Mouse (Mus musculus): Measurements from ENCODE around the gene Myo15. TPM values are rescaled to one million over a fixed set of nuclear protein-coding genes. Genes with fewer than 3 reads are reported as not detected.
A peak's percentile ranks its signal among the peaks of the same experiment; 100 is the strongest.

Myo15 gene
- polyA plus RNA-seq, 1 experiment from 2014 or later = 0.18 TPM

DNA sequence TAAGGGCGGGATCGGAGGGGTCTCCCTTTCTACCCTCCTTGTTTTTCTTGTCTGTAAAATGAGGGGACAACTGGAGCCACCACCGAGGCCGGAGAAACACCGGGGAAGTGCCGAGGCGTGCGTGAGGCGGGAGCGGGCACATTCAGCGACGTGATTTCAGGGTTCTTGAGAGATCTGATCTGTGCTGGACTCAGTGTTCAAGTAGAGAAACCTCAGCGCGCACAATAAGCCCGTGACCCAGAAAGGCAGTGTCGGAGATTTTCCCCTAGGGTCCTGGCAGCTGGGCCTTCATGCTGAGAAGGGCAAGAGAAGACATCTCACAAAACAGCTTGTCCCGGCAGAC is 14.4 kb upstream of the Myo15 start:
- H3K4me1 ChIP-seq (replicated peaks) = peaks cover 10% of the 10 kb centered on the region
- peak overlapping the region; percentile 51 for H3K9ac ChIP-seq
- peaks cover 19% of the 10 kb centered on the region for H3K36me3 ChIP-seq
- H3K9me3 ChIP-seq = no peaks in the 10 kb centered on the region
- peak overlapping the region; percentile 13; the same call in 1 of the 2 replicates for H3K27ac ChIP-seq
- H3K4me3 ChIP-seq (replicated peaks) = peak overlapping the region; percentile 67
- ATAC-seq = peak; percentile 71
- H3K27me3 ChIP-seq (replicated peaks) = no peaks in the 10 kb centered on the region
- under 1% methylated on average over 17 of the region's 17 CpGs for WGBS
- H3K4me2 ChIP-seq (replicated peaks) = peak overlapping the region; percentile 74

GRCm38 (mm10) chr11:60457973-60458372 is 11.2 kb upstream of the Myo15 start:
- no peaks in the 10 kb centered on the region for H3K27me3 ChIP-seq (replicated peaks)
- H3K36me3 ChIP-seq = peaks cover 50% of the 10 kb centered on the region
- no peak for ATAC-seq
- no peak overlapping the region for H3K4me3 ChIP-seq (replicated peaks)
- peaks cover 10% of the 10 kb centered on the region for H3K4me1 ChIP-seq (replicated peaks)
- H3K27ac ChIP-seq = no peak overlapping the region
- no peaks in the 10 kb centered on the region for H3K9me3 ChIP-seq
- no peak overlapping the region for H3K9ac ChIP-seq
- H3K4me2 ChIP-seq (replicated peaks) = no peak overlapping the region
- 88% methylated on average over 1 of the region's 1 CpGs for WGBS

- Histone ChIP-seq H3K9me3 (no peaks in the 10 kb centered on the region), H3K9ac (no peak overlapping the region), H3K4me2 (replicated peaks) (no peak overlapping the region), H3K27ac (no peak overlapping the region), H3K4me1 (replicated peaks) (no peaks in the 10 kb centered on the region), H3K36me3 (peaks cover 69% of the 10 kb centered on the region), H3K4me3 (replicated peaks) (no peak overlapping the region), H3K27me3 (replicated peaks) (no peaks in the 10 kb centered on the region)
- peak; percentile 88 for ATAC-seq
- WGBS = 83% methylated on average over 2 of the region's 2 CpGs
Observed at GRCm38 (mm10) chr11:60465943-60466380, 3.2 kb upstream of the Myo15 start.

GRCm38 (mm10) chr11:60470743-60471142 is 1.6 kb downstream of the Myo15 start:
- Histone ChIP-seq H3K9me3 (no peaks in the 10 kb centered on the region), H3K4me3 (replicated peaks) (no peak overlapping the region), H3K27ac (no peak overlapping the region), H3K27me3 (replicated peaks) (no peaks in the 10 kb centered on the region), H3K4me2 (replicated peaks) (no peak overlapping the region), H3K4me1 (replicated peaks) (no peaks in the 10 kb centered on the region), H3K9ac (no peak overlapping the region), H3K36me3 (peaks cover 30% of the 10 kb centered on the region)
- 86% methylated on average over 9 of the region's 9 CpGs for WGBS
- ATAC-seq = no peak

GRCm38 (mm10) chr11:60474534-60474933 is 5.4 kb downstream of the Myo15 start:
- H3K27ac ChIP-seq = no peak overlapping the region
- H3K4me1 ChIP-seq (replicated peaks) = peaks cover 7% of the 10 kb centered on the region; the same call in 1 of the 2 replicates
- no peak overlapping the region for H3K4me3 ChIP-seq (replicated peaks)
- no peaks in the 10 kb centered on the region for H3K27me3 ChIP-seq (replicated peaks)
- H3K4me2 ChIP-seq (replicated peaks) = no peak overlapping the region
- ATAC-seq = no peak
- H3K9ac ChIP-seq = no peak overlapping the region
- H3K9me3 ChIP-seq = no peaks in the 10 kb centered on the region
- WGBS = 79% methylated on average over 5 of the region's 5 CpGs
- no peaks in the 10 kb centered on the region for H3K36me3 ChIP-seq

DNA sequence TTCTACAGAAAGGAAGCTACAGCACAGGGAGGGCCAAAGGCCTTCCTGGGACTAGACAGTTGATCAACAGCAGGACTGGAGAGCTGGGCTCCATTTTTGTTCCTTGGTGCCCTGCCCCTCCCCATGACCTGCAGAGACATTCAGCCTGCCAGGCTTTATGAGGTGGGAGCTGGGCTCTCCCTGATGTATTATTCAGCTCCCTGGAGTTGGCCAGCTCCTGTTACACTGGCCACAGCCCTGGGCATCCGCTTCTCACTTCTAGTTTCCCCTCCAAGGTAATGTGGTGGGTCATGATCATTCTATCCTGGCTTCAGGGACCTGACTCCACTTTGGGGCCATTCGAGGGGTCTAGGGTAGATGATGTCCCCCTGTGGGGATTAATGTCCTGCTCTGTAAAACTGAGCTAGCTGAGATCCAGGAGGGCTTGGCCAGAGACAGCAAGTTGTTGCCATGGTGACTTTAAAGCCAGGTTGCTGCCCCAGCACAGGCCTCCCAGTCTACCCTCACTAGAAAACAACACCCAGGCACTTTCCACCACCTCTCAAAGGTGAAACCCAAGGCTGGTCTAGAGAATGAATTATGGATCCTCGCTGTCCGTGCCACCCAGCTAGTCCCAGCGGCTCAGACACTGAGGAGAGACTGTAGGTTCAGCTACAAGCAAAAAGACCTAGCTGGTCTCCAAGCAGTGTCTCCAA is 6.7 kb downstream of the Myo15 start:
- Histone ChIP-seq H3K4me1 (replicated peaks) (peaks cover 7% of the 10 kb centered on the region; the same call in 1 of the 2 replicates), H3K27me3 (replicated peaks) (no peaks in the 10 kb centered on the region), H3K36me3 (no peaks in the 10 kb centered on the region), H3K4me2 (replicated peaks) (no peak overlapping the region), H3K27ac (no peak overlapping the region), H3K9me3 (no peaks in the 10 kb centered on the region), H3K4me3 (replicated peaks) (no peak overlapping the region), H3K9ac (no peak overlapping the region)
- WGBS = 83% methylated on average over 5 of the region's 5 CpGs
- ATAC-seq = no peak

GRCm38 (mm10) chr11:60478121-60478520 is 9.0 kb downstream of the Myo15 start:
- Histone ChIP-seq H3K4me3 (replicated peaks) (no peak overlapping the region), H3K27me3 (replicated peaks) (no peaks in the 10 kb centered on the region), H3K27ac (no peak overlapping the region), H3K36me3 (no peaks in the 10 kb centered on the region), H3K9ac (no peak overlapping the region), H3K4me1 (replicated peaks) (peaks cover 7% of the 10 kb centered on the region; the same call in 1 of the 2 replicates), H3K9me3 (no peaks in the 10 kb centered on the region), H3K4me2 (replicated peaks) (peak overlapping the region; percentile 45)
- 29% methylated on average over 17 of the region's 17 CpGs for WGBS
- peak; percentile 75 for ATAC-seq

- Histone ChIP-seq H3K36me3 (no peaks in the 10 kb centered on the region), H3K27ac (no peak overlapping the region), H3K27me3 (replicated peaks) (no peaks in the 10 kb centered on the region), H3K9me3 (no peaks in the 10 kb centered on the region), H3K4me1 (replicated peaks) (no peaks in the 10 kb centered on the region; the same call in 1 of the 2 replicates), H3K4me3 (replicated peaks) (no peak overlapping the region), H3K4me2 (replicated peaks) (no peak overlapping the region), H3K9ac (no peak overlapping the region)
- peak; percentile 68 for ATAC-seq
- 43% methylated on average over 3 of the region's 3 CpGs for WGBS
Observed at GRCm38 (mm10) chr11:60486267-60486666, 17.1 kb downstream of the Myo15 start.

GRCm38 (mm10) chr11:60492726-60493125 is 23.6 kb downstream of the Myo15 start:
- Histone ChIP-seq H3K9ac (no peak overlapping the region), H3K9me3 (no peaks in the 10 kb centered on the region), H3K4me2 (replicated peaks) (no peak overlapping the region), H3K4me3 (replicated peaks) (no peak overlapping the region), H3K27me3 (replicated peaks) (no peaks in the 10 kb centered on the region), H3K4me1 (replicated peaks) (no peaks in the 10 kb centered on the region), H3K36me3 (no peaks in the 10 kb centered on the region), H3K27ac (no peak overlapping the region)
- 83% methylated on average over 5 of the region's 5 CpGs for WGBS
- ATAC-seq = no peak

DNA sequence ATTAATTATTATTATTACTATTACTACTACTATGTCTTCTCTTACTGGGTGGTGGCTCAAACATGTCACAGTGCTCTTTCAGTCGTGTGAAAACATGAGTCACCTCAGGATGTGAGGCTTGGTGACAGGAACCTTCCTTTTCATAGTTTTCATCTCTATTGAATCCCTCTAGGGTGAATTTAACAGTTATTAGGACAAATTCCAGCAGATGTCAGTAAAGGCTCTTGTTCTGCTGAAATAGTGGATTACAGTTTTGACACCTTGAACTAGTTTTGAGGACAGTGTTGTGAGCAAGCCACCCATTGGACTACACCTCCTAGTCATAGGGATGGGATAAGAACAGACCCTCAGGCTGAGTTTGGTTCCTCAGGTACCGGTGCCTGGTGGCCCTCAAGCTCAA is 26.6 kb downstream of the Myo15 start:
- 55% methylated on average over 2 of the region's 2 CpGs for WGBS
- no peaks in the 10 kb centered on the region for H3K27me3 ChIP-seq (replicated peaks)

DNA sequence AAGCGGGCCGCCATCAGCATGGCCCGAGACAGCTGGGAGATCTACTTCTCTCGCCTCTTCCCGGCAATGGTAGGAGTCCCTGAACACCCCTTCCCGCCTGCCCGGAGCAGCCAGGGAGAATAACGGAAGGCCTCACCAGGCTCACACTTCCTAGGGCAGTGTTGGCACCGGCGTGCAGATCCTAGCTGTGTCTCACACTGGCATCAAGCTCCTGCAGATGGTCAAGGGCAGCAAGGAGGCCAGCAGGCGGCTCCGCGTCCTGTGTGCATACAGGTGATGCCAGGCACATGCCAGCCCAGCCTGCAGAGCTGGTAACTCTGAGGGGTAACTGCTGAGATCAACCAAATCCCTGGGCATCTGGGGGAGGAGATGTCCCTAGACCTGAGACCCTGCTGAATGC is 38.1 kb downstream of the Myo15 start:
- Histone ChIP-seq H3K9ac (no peak overlapping the region), H3K27ac (no peak overlapping the region), H3K36me3 (no peaks in the 10 kb centered on the region), H3K4me1 (replicated peaks) (peaks cover 6% of the 10 kb centered on the region), H3K4me2 (replicated peaks) (no peak overlapping the region), H3K4me3 (replicated peaks) (no peak overlapping the region), H3K9me3 (no peaks in the 10 kb centered on the region), H3K27me3 (replicated peaks) (peaks cover 5% of the 10 kb centered on the region; the same call in 1 of the 2 replicates)
- no peak for ATAC-seq
- 85% methylated on average over 13 of the region's 13 CpGs for WGBS

More for the DNA sequence above, 26.6 kb downstream of the Myo15 start:
- no peak overlapping the region for H3K27ac ChIP-seq
- no peak overlapping the region for H3K9ac ChIP-seq
- no peaks in the 10 kb centered on the region for H3K4me1 ChIP-seq (replicated peaks)
- H3K4me2 ChIP-seq (replicated peaks) = no peak overlapping the region
- no peaks in the 10 kb centered on the region for H3K9me3 ChIP-seq
- no peaks in the 10 kb centered on the region for H3K36me3 ChIP-seq
- no peak overlapping the region for H3K4me3 ChIP-seq (replicated peaks)
- no peak for ATAC-seq

GRCm38 (mm10) chr11:60508950-60509349 is 39.8 kb downstream of the Myo15 start:
- peak overlapping the region; percentile 35 for H3K4me3 ChIP-seq (replicated peaks)
- peaks cover 6% of the 10 kb centered on the region for H3K4me1 ChIP-seq (replicated peaks)
- H3K9ac ChIP-seq = peak overlapping the region; percentile 40
- no peaks in the 10 kb centered on the region for H3K36me3 ChIP-seq
- H3K27ac ChIP-seq = no peak overlapping the region
- peak overlapping the region; percentile 78 for H3K4me2 ChIP-seq (replicated peaks)
- 4% methylated on average over 11 of the region's 11 CpGs for WGBS
- H3K27me3 ChIP-seq (replicated peaks) = peaks cover 5% of the 10 kb centered on the region; the same call in 1 of the 2 replicates
- H3K9me3 ChIP-seq = no peaks in the 10 kb centered on the region
- peak; percentile 52; the same call in 1 of the 2 replicates for ATAC-seq

DNA sequence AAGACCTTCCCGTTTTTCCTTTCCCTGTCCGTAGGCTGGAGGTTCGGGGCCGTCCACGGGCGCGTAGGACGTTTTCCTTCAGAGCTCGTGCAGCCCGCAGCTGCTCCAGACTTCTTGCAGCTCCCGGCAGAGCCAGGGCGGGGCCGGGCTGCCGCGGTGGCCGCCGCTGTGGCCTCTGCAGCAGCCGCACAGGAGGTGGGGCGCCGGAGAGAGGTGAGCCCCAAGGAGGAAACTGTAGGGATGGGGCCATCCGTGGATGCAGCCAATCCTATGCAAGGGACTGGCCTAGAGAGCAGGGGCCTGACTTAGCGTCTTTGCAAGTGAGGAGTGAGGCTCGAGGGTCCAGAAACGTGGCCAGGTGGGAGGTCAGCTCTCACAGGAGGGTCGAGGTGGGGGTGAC is 40.4 kb downstream of the Myo15 start:
- Histone ChIP-seq H3K36me3 (no peaks in the 10 kb centered on the region), H3K9me3 (no peaks in the 10 kb centered on the region), H3K27me3 (replicated peaks) (peaks cover 5% of the 10 kb centered on the region; the same call in 1 of the 2 replicates), H3K4me1 (replicated peaks) (peaks cover 6% of the 10 kb centered on the region), H3K27ac (no peak overlapping the region), H3K4me2 (replicated peaks) (peak overlapping the region; percentile 78), H3K9ac (peak overlapping the region; percentile 40), H3K4me3 (replicated peaks) (peak overlapping the region; percentile 35)
- ATAC-seq = peak; percentile 88
- under 1% methylated on average over 25 of the region's 25 CpGs for WGBS

All from intestine, embryonic 15.5 days (tissue).